Mouse (Mus musculus): ENCODE measurements at regions not wholly inside any gene's neighbourhood (a gene's known extent, or its start where the extent isn't known, plus 50 kb on each side); places are given as distances from the start of the nearest gene placed in this dataset.

GRCm38 (mm10) chrX:5765702-5766101 is 96.8 kb downstream of the Btbd35f7 start:
- DNase-seq (ENCODE audit: low spot score in 2 of 2) = peak in 1 of 2 experiments; percentile 0

- DNase-seq (ENCODE audit: low spot score in 2 of 2) = no peak
These were observed 129.6 kb downstream of the Btbd35f7 start for GRCm38 (mm10) chrX:5798433-5798832.

GRCm38 (mm10) chrX:5798902-5799301 is 130.0 kb downstream of the Btbd35f7 start:
- DNase-seq (ENCODE audit: low spot score in 2 of 2) = no peak

- DNase-seq (ENCODE audit: low spot score in 2 of 2) = no peak
These were observed 134.3 kb downstream of the Btbd35f7 start for GRCm38 (mm10) chrX:5803181-5803580.
